Mouse (Mus musculus) urinary bladder, postnatal 25 days (tissue): ENCODE measurements around the gene Gpr137.
A peak's percentile ranks its signal among the peaks of the same experiment; 100 is the strongest.

Source experiments
- DNase-seq: peaks from one replicate; pipeline ENCODE4 v3.0.0; 2022; ENCODE audit warnings: low spot score

Gpr137 gene

GRCm38 (mm10) chr19:6973581-6974190 is 31.4 kb upstream of the Gpr137 start:
- DNase-seq, result no peak

GRCm38 (mm10) chr19:6972247-6972917 is 30.1 kb upstream of the Gpr137 start:
- no peak for DNase-seq

- no peak for DNase-seq
Measured at GRCm38 (mm10) chr19:6971644-6972043, 29.4 kb upstream of the Gpr137 start.

GRCm38 (mm10) chr19:6970460-6971085 is 28.3 kb upstream of the Gpr137 start:
- DNase-seq, result no peak

- peak; percentile 81 for DNase-seq
Measured at GRCm38 (mm10) chr19:6969665-6970381, 27.5 kb upstream of the Gpr137 start.

GRCm38 (mm10) chr19:6969291-6969664 is 27.0 kb upstream of the Gpr137 start:
- DNase-seq, result no peak

- DNase-seq, result peak; percentile 49
Measured at GRCm38 (mm10) chr19:6968491-6969271, 26.4 kb upstream of the Gpr137 start.

GRCm38 (mm10) chr19:6956461-6956860 is 14.2 kb upstream of the Gpr137 start:
- no peak for DNase-seq

- DNase-seq, result no peak
Measured at GRCm38 (mm10) chr19:6955424-6955823, 13.1 kb upstream of the Gpr137 start.

- DNase-seq, result peak; percentile 51
Measured at GRCm38 (mm10) chr19:6954046-6954445, 11.8 kb upstream of the Gpr137 start.

- peak; percentile 52 for DNase-seq
Measured at GRCm38 (mm10) chr19:6952712-6953037, 10.4 kb upstream of the Gpr137 start.

- peak; percentile 71 for DNase-seq
Measured at GRCm38 (mm10) chr19:6951994-6952711, 9.9 kb upstream of the Gpr137 start.

GRCm38 (mm10) chr19:6951381-6951968 is 9.2 kb upstream of the Gpr137 start:
- DNase-seq, result peak; percentile 86

- DNase-seq, result peak; percentile 46
Measured at GRCm38 (mm10) chr19:6950613-6951153, 8.4 kb upstream of the Gpr137 start.

- no peak for DNase-seq
Measured at GRCm38 (mm10) chr19:6949951-6950350, 7.7 kb upstream of the Gpr137 start.

- no peak for DNase-seq
Measured at GRCm38 (mm10) chr19:6949532-6949931, 7.3 kb upstream of the Gpr137 start.

- DNase-seq, result no peak
Measured at GRCm38 (mm10) chr19:6948186-6948585, 5.9 kb upstream of the Gpr137 start.

GRCm38 (mm10) chr19:6947742-6948141 is 5.5 kb upstream of the Gpr137 start:
- DNase-seq, result no peak

GRCm38 (mm10) chr19:6943709-6944108 is 1.4 kb upstream of the Gpr137 start:
- DNase-seq, result no peak

GRCm38 (mm10) chr19:6942764-6943163 is 484 bp upstream of the Gpr137 start:
- no peak for DNase-seq
